Mouse (Mus musculus) bone marrow, adult 2 months (tissue): ENCODE measurements around the gene Fam129b. TPM values are rescaled to one million over a fixed set of nuclear protein-coding genes. Genes with fewer than 3 reads are reported as not detected.

ENCODE experiments used
- H3K27ac ChIP-seq: fragments of 200-500 bp; 2 replicates; pipeline ENCODE4 v1.5.1; 2012; ENCODE audit warnings: low read depth, mild to moderate bottlenecking, control low read depth, inconsistent platforms, low read length; ENCODE audit not compliant: control insufficient read depth, poor library complexity, insufficient read depth
- H3K4me1 ChIP-seq: fragments of 200-500 bp; 2 replicates; pipeline ENCODE4 v1.6.1; 2011; ENCODE audit warnings: low read length; ENCODE audit not compliant: control insufficient read depth, insufficient read depth
- H3K4me3 ChIP-seq: fragments of 200-500 bp; replicated peaks from 2 replicates; pipeline ENCODE3; 2011; ENCODE audit warnings: mild to moderate bottlenecking, low read depth, low read length, control low read depth; ENCODE audit not compliant: control insufficient read depth
- CTCF ChIP-seq: fragments of 200-500 bp; IDR thresholded peaks from 2 replicates; pipeline ENCODE4 v1.5.1; 2011; ENCODE audit warnings: low read length, control low read depth; ENCODE audit not compliant: control insufficient read depth, insufficient read depth
- POLR2A ChIP-seq: fragments of 200-500 bp; IDR thresholded peaks from 2 replicates; pipeline ENCODE4 v1.6.1; 2011; ENCODE audit warnings: low read depth, mild to moderate bottlenecking, control low read depth, low read length, borderline replicate concordance; ENCODE audit not compliant: control insufficient read depth
- WGBS: fragments of 180-500 bp; shearing (Covaris S2); methylation state at CpG from one replicate; pipeline ENCODE4 v1.1.7; 2018; 5-methylcytosine and 5-hydroxymethylcytosine counted together
- polyA plus RNA-seq: library from polyadenylated mRNA; stranded (reverse); fragments of >200 nt; gene quantifications from 2 replicates; pipeline ENCODE4 v1.2.4, GENCODE M21; 2011; ENCODE audit warnings: low replicate concordance; ENCODE audit not compliant: missing spikeins, insufficient read depth, insufficient read length

The Fam129b gene
- polyA plus RNA-seq, 1 experiment: 9.9 TPM

DNA sequence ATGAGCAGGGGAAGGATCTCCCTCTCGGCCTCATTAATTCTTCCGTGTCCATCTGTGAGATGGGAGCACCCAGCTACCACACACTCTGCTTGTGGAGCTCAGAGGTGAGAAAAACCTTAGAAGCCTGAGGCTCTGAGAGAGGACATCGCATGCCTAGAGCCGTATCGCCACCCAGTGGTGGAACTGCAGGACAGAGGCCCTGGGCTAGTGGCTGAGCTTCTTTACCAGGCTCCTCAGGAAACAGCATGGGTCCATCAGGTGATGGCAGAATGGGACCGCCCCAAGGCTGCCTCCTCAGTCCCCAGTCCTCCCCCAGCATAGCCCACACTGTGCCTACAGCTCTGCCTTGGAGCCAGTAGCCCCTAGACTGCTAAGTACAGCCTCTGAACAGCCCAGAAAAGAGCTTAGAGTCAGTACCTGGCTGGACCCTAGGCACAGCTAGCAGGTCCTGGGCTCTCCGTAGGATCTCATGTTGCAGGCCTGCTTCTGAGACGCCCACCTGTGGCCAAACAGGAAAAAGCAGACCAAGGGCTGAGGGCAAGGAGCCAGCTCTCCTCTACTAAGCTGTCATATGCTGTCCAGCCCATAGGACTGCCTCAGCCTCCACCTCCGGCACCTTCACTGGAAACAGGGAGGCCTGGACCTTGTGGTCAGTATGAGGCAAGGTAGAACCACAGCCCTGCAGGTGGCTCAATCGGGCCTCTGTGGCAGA lies 52.5 kb downstream of the Fam129b start:
- no peak overlapping the region for H3K27ac ChIP-seq
- 46% methylated on average over 10 of the region's 10 CpGs for WGBS
- no peak overlapping the region for H3K4me3 ChIP-seq
- TF ChIP-seq POLR2A (no peak), CTCF (peak; percentile 75)
- H3K4me1 ChIP-seq: no peaks in the 10 kb centered on the region

DNA sequence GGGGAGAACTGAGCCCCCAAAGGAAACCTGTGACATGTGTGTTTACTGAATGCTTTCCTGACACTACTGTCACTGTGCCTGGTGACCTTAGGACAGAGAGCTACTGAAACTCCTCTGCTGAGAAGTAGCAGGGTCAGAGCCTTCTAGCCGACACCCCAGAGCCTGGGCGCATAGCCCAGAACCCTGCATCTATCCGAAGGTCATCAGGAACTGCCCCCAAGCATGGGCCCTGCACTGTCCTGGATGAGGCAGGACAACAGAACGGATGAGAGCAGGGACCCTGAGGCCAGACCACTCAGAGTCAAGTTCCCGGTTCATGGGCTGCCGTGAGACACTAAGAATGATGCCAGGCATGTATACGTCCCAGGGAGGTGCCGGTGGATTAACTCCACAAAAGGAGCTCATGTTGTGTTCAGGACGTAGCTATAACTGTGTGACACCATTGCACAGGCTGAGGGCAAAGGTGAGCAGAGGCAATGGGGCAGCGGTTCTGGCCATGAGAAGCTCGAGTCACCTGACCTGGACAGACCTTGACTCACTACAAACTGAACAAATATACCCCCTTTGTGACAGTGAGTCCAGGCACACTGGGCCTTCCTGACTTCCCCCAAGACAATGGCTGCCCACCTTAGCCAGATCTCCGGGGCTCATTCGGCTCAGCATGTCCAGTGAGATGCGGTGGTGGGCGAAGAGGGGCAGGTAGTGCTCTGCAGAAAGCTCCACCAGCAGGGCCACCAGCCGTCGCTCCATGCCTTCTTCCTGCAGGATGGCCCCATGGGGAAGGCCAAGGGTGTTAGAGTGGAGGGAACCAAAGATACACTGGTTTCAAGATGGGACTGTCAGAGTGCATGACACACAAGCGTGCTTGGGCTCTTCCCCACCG lies 53.3 kb downstream of the Fam129b start:
- no peak overlapping the region for H3K27ac ChIP-seq
- 90% methylated on average over 19 of the region's 19 CpGs for WGBS

DNA sequence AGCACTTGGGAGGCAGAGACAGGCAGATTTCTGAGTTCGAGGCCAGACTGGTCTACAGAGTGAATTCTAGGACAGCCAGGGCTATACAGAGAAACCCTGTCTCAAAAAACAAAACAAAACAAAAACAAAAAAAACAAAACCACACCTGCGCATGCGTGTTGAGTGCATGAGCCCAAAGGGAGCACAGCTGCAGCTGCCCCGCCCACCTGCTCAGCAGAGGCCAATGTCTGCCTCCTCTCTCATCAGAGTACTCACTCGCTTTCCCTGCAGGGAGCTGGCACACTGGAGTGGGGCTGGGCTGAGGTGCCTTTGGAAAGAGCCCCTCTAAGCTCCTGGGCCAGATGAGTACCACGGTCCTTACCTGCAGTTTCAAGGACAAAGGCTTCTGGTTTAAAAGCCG lies 55.8 kb downstream of the Fam129b start:
- no peak overlapping the region for H3K27ac ChIP-seq
- H3K4me3 ChIP-seq: no peak overlapping the region
- 44% methylated on average over 7 of the region's 7 CpGs for WGBS
- TF ChIP-seq POLR2A (no peak), CTCF (no peak)
- no peaks in the 10 kb centered on the region for H3K4me1 ChIP-seq

More for the DNA sequence above, 53.3 kb downstream of the Fam129b start:
- Histone ChIP-seq H3K4me3 (no peak overlapping the region), H3K4me1 (no peaks in the 10 kb centered on the region)
- TF ChIP-seq POLR2A (no peak), CTCF (no peak)

DNA sequence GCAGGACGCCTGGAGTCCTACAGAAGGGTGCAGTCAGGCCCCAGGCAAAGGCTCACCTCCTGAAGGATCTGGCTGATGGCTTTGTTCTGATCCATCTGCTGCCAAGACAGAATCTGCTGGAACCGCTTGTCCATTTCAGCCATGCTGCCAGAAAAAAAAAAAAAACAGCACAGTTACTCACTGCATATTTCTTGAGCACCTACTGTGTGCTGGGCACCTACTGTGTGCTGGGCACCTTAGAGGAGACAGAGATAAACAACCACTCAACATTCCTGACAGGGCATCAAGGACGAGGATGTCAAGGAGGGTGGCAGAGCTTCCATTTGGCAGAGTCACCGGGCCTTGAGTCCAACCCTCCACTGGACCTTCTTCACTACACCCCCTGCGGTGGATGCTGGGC lies 62.8 kb downstream of the Fam129b start:
- WGBS: 83% methylated on average over 5 of the region's 5 CpGs
- no peak overlapping the region for H3K27ac ChIP-seq
- TF ChIP-seq CTCF (no peak), POLR2A (no peak)
- H3K4me3 ChIP-seq: no peak overlapping the region
- H3K4me1 ChIP-seq: no peaks in the 10 kb centered on the region

DNA sequence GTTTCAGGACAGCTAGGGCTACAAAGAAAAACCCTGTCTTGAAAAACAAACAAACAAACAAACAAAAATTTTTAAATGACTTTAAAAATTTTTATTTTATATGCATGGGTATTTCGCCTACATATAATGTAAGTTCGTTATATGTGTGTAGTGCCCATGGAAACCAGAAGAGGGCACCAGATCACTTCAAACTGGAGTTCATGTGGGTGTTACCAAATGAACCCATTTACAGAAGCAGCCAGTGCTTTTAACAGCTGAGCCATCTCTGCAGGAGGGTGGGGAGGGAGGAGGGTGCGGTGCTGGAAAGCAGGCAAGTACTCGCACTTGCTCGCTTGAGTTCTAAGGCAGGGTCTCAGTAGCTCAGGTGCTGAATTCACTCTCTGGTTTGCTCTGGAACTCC lies 63.5 kb downstream of the Fam129b start:
- WGBS: 64% methylated on average over 5 of the region's 5 CpGs
- Histone ChIP-seq H3K4me1 (no peaks in the 10 kb centered on the region), H3K27ac (no peak overlapping the region), H3K4me3 (no peak overlapping the region)
- TF ChIP-seq CTCF (no peak), POLR2A (no peak)

GRCm38 (mm10) chr2:32940483-32940882 lies 64.6 kb downstream of the Fam129b start:
- H3K27ac ChIP-seq: no peak overlapping the region
- no peak overlapping the region for H3K4me3 ChIP-seq
- no peaks in the 10 kb centered on the region for H3K4me1 ChIP-seq
- WGBS: 90% methylated on average over 4 of the region's 4 CpGs
- TF ChIP-seq POLR2A (no peak), CTCF (no peak)

DNA sequence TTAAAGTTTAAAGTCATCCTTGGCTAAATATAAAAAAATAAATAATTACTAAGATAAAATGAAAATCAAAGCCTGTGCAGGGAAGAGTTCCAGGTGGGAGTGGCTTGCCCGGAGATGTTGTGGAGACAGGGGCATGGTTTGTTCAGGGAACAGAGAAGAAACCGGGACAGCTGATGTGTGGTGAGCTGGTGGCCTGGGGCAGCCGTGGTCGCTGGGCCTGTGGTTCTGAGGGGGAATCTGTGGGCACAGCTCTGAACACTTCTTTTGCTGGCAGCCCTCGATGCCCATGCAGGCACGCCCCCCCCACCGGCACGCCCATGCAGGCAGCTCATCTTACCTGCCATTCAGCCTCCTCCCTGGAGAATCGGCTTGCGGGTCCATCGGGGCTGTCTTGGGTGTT lies 71.5 kb downstream of the Fam129b start:
- no peak for TF ChIP-seq CTCF
- no peak for TF ChIP-seq POLR2A
- no peaks in the 10 kb centered on the region for H3K4me1 ChIP-seq
- 80% methylated on average over 11 of the region's 11 CpGs for WGBS
- no peak overlapping the region for H3K27ac ChIP-seq
- no peak overlapping the region for H3K4me3 ChIP-seq

DNA sequence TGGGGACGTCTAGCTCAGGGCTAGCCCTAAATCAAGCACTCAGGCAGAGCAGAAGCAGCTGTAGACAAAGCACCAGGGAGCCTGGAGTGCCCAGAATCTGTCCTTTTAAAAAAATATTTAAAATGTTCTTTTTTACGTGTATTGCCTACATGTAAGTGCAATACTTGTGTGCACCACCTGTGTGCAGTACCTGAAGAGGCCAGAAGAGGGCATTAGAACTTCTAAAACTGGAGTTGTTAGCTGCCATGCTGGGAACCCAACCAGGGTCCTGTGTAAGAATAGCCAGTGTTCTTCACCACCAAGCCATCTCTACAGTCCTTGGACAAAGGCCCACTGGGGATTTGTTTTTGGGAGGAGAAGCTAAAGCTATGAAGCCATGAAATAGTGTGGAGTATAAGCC lies 78.7 kb downstream of the Fam129b start:
- H3K27ac ChIP-seq: no peak overlapping the region
- no peak overlapping the region for H3K4me3 ChIP-seq
- H3K4me1 ChIP-seq: no peaks in the 10 kb centered on the region
- WGBS: 90% methylated on average over 2 of the region's 2 CpGs
- TF ChIP-seq CTCF (no peak), POLR2A (no peak)
